19 mouse cellular contexts compared by ENCODE assay signal in the genomic region with DNA sequence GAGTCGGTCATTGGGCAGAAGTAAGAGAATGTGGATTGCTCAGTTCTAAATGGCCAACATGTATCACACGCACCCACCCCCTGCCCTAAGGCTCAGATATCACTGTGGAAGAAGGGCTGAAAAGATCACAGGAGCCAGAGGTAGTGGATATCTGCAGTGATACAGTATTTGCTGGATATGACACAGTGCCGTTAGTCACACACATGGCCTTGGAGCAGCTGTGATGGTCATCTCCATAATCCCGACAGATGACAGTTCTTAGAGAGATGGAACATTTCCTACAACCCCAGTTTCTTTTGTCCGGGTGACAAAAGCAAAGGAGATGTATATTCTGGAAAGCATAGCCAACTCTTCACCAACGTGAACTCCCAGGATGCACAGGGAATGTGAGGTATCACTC.
DNase-seq lines count a peak whose midpoint lies in the region; ATAC-seq lines count a peak whose summit lies in the region.
"Had no signal": no experiment of that assay in that cellular context is flagged by ENCODE, and none has a peak within 500 bp of the region (broad histone marks: within the 10 kb centered on the region; RNA-seq: fewer than 3 reads in every experiment).

No protein-coding gene starts in this region.

- H3K4me2 ChIP-seq in forebrain, embryonic 14.5 days (ENCODE audit: low read length), result no peak overlapping the region
- H3K4me2 ChIP-seq: embryonic facial prominence, embryonic 12.5 days; forebrain, embryonic 13.5 days had no signal

- no peaks in the 10 kb centered on the region for H3K9me3 ChIP-seq in forebrain, embryonic 14.5 days (replicated peaks; ENCODE audit: control insufficient read depth, low read length)
- H3K9me3 ChIP-seq: embryonic facial prominence, embryonic 10.5 days; embryonic facial prominence, embryonic 12.5 days; forebrain, embryonic 13.5 days had no signal

- no peaks in the 10 kb centered on the region for H3K4me1 ChIP-seq in forebrain, embryonic 14.5 days (ENCODE audit: control insufficient read depth, insufficient read depth, low read length)

- DNase-seq in adrenal gland, adult 2 months, result peak; percentile 43
- DNase-seq in adrenal gland, adult 18-20 months (ENCODE audit: low spot score in 2 of 2), result no peak
- DNase-seq in adrenal gland, postnatal 36 days, result peak; percentile 12 to 32
- no peak for DNase-seq in adrenal gland, adult 8-10 months
- no peak for DNase-seq in forebrain, embryonic 14.5 days (ENCODE audit: low spot score)
- DNase-seq: cerebellum, adult 11-12 months; cerebellum, adult 2 months; cerebellum, adult 9-10 months; cerebellum, postnatal 10 days; cerebellum, postnatal 25 days; gastrocnemius, adult 2 months had no signal

- ATAC-seq in forebrain, embryonic 14.5 days, result no peak
- ATAC-seq: activated CD4-positive, CD25-positive, alpha-beta regulatory T cell, adult 4 months; CD4-positive, CD25-positive, alpha-beta regulatory T cell, adult 4 months; forebrain, embryonic 13.5 days; forebrain, embryonic 16.5 days; Patski had no signal

- H3K9ac ChIP-seq in forebrain, embryonic 14.5 days (ENCODE audit: low read length), result no peak overlapping the region
- H3K9ac ChIP-seq: embryonic facial prominence, embryonic 12.5 days; forebrain, embryonic 13.5 days had no signal

- H3K27me3 ChIP-seq in forebrain, embryonic 14.5 days (replicated peaks; ENCODE audit: control insufficient read depth, insufficient read depth, low read length), result no peaks in the 10 kb centered on the region
- H3K27me3 ChIP-seq: embryonic facial prominence, embryonic 12.5 days had no signal

- 94% methylated on average over 6 of the region's 6 CpGs for WGBS in forebrain, embryonic 14.5 days

- no peak overlapping the region for H3K4me3 ChIP-seq in forebrain, embryonic 14.5 days (ENCODE audit: low read depth, low read length)
- H3K4me3 ChIP-seq: embryonic facial prominence, embryonic 10.5 days; embryonic facial prominence, embryonic 12.5 days; forebrain, embryonic 13.5 days; gastrocnemius, adult 2 months had no signal

- H3K36me3 ChIP-seq in forebrain, embryonic 14.5 days (ENCODE audit: control insufficient read depth, insufficient read depth, low read length), result no peaks in the 10 kb centered on the region
- H3K36me3 ChIP-seq: embryonic facial prominence, embryonic 10.5 days; embryonic facial prominence, embryonic 12.5 days; G1E had no signal

- no peak overlapping the region for H3K27ac ChIP-seq in forebrain, embryonic 14.5 days (ENCODE audit: low read depth, low read length)
- H3K27ac ChIP-seq: embryonic facial prominence, embryonic 10.5 days; embryonic facial prominence, embryonic 12.5 days; forebrain, embryonic 13.5 days; gastrocnemius, adult 2 months had no signal

Comparison
In these comparisons a context has a peak if more than half of its experiments do, and no peak if none do; other contexts are left out.
1. DNase-seq: peak in adrenal gland, adult 2 months (single experiment) and adrenal gland, postnatal 36 days (2 of 2); none in adrenal gland, adult 18-20 months (0 of 2), adrenal gland, adult 8-10 months (single experiment) and forebrain, embryonic 14.5 days (single experiment).